Mouse (Mus musculus) limb, embryonic 12.5 days (tissue): ENCODE measurements around the gene Mlip. TPM values are rescaled to one million over a fixed set of nuclear protein-coding genes. Genes with fewer than 3 reads are reported as not detected.

ENCODE experiments used
- ATAC-seq: fragments of 200-750 bp; cut with Nextera tagmentation; 2 replicates; pipeline ENCODE4 v1.8.0; 2017; ENCODE audit warnings: low read depth, moderate TSS enrichment; ENCODE audit not compliant: insufficient number of reproducible peaks, insufficient read depth, low FRiP score, low TSS enrichment
- H3K27ac ChIP-seq: fragments of 300-500 bp; sonication (generic); 2 replicates; pipeline ENCODE4 v1.5.1; 2016; ENCODE audit warnings: mild to moderate bottlenecking, moderate library complexity
- H3K27me3 ChIP-seq: fragments of 300-500 bp; sonication (generic); 2 replicates; pipeline ENCODE4 v1.6.1; 2016; ENCODE audit warnings: mild to moderate bottlenecking, moderate library complexity
- H3K36me3 ChIP-seq: fragments of 300-500 bp; sonication (generic); 2 replicates; pipeline ENCODE4 v1.6.1; 2016; ENCODE audit warnings: mild to moderate bottlenecking, moderate library complexity
- H3K4me1 ChIP-seq: fragments of 300-500 bp; sonication (generic); replicated peaks from 2 replicates; pipeline ENCODE4 v1.6.1; 2016
- H3K4me2 ChIP-seq: fragments of 300-500 bp; sonication (generic); 2 replicates; pipeline ENCODE4 v1.6.1; 2016; ENCODE audit warnings: mild to moderate bottlenecking, moderate library complexity
- H3K4me3 ChIP-seq: fragments of 300-500 bp; sonication (generic); replicated peaks from 2 replicates; pipeline ENCODE4 v1.5.1; 2016; ENCODE audit warnings: mild to moderate bottlenecking
- H3K9ac ChIP-seq: fragments of 300-500 bp; sonication (generic); replicated peaks from 2 replicates; pipeline ENCODE4 v1.6.1; 2016; ENCODE audit warnings: mild to moderate bottlenecking, moderate library complexity
- H3K9me3 ChIP-seq: fragments of 300-500 bp; sonication (generic); 2 replicates; pipeline ENCODE4 v1.6.1; 2016; ENCODE audit warnings: mild to moderate bottlenecking, moderate library complexity
- WGBS: fragments of 180-500 bp; shearing (Covaris S2); methylation state at CpG from one replicate; pipeline ENCODE4 v1.1.7; 2016; 5-methylcytosine and 5-hydroxymethylcytosine counted together
- polyA plus RNA-seq: library from polyadenylated mRNA; unstranded; fragments of >200 nt; fragmentation: Nextera tagmentation; extraction: Ambion mirVana; gene quantifications from 2 replicates; pipeline ENCODE4 v1.2.1, GENCODE M21; 2016

The Mlip gene
- polyA plus RNA-seq, 1 experiment from 2014 or later = 0.38 TPM

DNA sequence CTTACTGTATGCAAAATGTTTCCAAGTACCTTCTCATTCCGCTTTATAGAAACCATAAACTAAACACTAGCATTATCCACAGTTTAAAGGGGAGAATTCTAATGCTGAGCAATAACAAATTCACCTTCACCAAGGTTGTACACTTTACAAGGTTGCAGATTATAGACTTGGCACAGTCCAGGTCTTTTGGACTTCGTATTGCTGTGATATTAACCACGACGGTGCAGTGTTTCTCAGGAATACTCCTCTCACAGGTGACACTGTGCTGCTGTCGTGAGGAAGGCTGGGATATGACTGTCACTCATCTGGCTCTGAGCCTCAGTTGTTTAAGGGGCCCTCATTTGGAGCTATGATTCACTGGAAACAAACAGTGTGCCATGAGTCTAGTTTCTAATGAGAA, 75.5 kb downstream of the Mlip start:
- Histone ChIP-seq H3K4me1 (no peaks in the 10 kb centered on the region), H3K9me3 (no peaks in the 10 kb centered on the region), H3K4me2 (no peak overlapping the region), H3K36me3 (no peaks in the 10 kb centered on the region), H3K27ac (no peak overlapping the region), H3K9ac (no peak overlapping the region), H3K4me3 (no peak overlapping the region), H3K27me3 (no peaks in the 10 kb centered on the region)
- no peak for ATAC-seq
- WGBS = 71% methylated on average over 5 of the region's 5 CpGs

DNA sequence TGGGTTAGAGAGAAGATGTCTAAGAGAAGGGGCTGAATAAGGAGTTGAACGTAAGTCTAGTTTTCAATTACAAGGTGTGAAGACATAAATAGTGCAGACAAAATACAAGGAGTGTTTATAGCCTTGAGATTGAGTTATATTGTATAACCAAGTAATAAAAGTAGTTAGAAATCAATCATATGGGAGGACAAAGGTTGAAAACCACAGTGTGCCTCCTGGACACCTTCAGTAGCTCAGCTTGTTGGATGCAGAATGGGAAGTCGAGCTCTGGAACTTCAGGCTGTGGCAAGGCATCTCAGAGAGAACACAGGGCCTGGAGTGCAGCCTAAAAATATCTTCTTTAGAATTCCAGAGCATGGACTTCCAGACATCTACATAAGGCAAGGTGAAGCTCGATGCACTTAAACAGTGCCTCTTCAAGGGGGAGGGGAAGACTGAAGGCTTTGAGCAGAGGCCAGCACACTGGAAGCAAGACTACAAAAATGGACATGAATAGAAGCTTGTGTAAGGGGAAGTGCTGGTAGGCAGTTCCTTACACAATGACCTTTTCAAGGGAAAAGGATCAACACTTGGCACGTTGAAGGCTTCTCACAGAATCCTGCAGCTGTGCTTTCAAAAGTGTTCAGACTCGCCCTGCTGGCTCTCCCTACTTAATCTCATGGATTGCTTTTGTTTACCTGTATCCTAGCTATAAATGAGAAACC, 76.2 kb downstream of the Mlip start:
- H3K4me2 ChIP-seq = no peak overlapping the region
- no peak overlapping the region for H3K9ac ChIP-seq
- H3K27ac ChIP-seq = no peak overlapping the region
- H3K9me3 ChIP-seq = no peaks in the 10 kb centered on the region
- no peak overlapping the region for H3K4me3 ChIP-seq
- 58% methylated on average over 5 of the region's 5 CpGs for WGBS
- no peaks in the 10 kb centered on the region for H3K27me3 ChIP-seq
- no peaks in the 10 kb centered on the region for H3K4me1 ChIP-seq
- ATAC-seq = no peak
- no peaks in the 10 kb centered on the region for H3K36me3 ChIP-seq

DNA sequence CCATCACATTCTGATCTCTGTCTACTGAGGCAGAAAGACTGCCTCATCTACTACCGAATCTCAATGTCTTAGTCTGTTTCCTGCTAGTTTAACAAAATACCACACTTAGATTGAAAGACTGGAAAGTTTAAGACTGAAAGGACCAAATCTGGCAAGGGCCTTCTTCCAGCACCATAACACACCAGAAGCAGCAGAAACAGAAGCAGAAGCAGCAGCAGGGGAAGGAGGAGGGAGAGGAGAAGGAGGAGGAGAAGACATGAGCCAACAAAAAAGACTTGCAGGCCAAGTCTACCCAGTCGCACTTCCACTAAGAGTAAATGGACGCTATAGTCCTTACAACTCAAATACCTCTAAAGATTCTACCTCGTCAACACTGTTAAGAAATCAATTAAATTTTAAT, 80.0 kb downstream of the Mlip start:
- ATAC-seq = no peak
- Histone ChIP-seq H3K27ac (no peak overlapping the region), H3K4me3 (no peak overlapping the region), H3K4me1 (no peaks in the 10 kb centered on the region), H3K9ac (no peak overlapping the region), H3K9me3 (no peaks in the 10 kb centered on the region), H3K27me3 (no peaks in the 10 kb centered on the region), H3K4me2 (no peak overlapping the region), H3K36me3 (no peaks in the 10 kb centered on the region)
- 88% methylated on average over 4 of the region's 4 CpGs for WGBS

DNA sequence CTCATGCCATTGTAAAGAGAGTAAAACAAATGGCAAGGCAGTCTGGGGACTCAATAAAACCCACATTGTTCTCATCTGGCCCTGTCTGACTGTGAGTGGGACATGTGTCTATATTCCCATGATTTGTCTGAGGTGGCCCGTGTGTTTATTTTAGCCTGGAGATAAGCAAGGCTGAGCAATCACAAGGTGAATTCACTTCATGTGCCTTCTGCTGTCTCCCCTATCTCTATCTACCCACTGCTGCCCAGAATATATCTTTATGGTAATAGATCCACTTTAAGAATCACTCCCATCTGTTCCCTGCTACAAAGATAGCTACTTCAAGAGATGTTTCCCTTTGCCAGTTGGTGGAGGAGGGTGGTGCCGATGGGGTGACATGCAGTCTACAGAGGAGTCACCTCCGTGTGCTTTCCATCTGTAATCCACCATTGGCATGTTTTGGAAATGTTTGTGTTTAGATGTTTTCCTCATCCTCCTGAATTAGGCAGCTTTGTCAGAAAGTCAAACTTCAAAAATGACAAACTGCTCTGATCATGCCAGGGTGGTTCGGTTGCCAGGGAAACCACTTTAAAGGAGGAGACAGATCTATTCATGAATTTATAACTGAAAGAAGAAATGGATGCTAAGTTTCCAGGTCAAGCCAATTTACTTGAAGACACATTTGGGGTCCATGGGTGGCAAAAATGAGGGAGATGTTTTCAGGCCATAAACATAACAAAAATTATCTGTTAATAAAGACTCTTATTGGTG, 87.3 kb downstream of the Mlip start:
- Histone ChIP-seq H3K27ac (no peak overlapping the region), H3K4me1 (no peaks in the 10 kb centered on the region), H3K4me3 (no peak overlapping the region), H3K4me2 (no peak overlapping the region), H3K9ac (no peak overlapping the region), H3K27me3 (no peaks in the 10 kb centered on the region), H3K9me3 (no peaks in the 10 kb centered on the region), H3K36me3 (no peaks in the 10 kb centered on the region)
- ATAC-seq = no peak
- 87% methylated on average over 4 of the region's 4 CpGs for WGBS

DNA sequence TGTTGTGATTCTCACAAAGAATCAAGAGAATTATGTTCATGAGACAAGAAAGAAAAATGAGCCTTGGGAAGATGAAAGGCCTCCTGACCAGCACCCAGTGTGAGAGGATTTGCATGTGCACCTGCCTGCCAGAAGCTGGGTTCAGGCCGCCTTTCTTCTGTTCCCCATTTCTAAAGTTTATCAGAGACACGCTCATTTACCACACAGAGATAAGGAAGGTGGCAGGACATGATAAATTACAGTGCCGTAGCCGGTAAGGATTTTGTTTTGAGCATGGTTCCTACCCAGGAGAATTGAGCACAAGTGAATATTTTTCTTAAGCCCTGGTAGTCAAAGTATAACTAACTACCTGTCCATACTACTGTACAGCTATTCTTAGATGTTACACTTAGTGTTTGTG, 93.7 kb downstream of the Mlip start:
- Histone ChIP-seq H3K27me3 (no peaks in the 10 kb centered on the region), H3K4me3 (no peak overlapping the region), H3K36me3 (no peaks in the 10 kb centered on the region), H3K4me2 (no peak overlapping the region), H3K9me3 (no peaks in the 10 kb centered on the region), H3K27ac (no peak overlapping the region), H3K4me1 (no peaks in the 10 kb centered on the region), H3K9ac (no peak overlapping the region)
- 73% methylated on average over 4 of the region's 4 CpGs for WGBS
- no peak for ATAC-seq

DNA sequence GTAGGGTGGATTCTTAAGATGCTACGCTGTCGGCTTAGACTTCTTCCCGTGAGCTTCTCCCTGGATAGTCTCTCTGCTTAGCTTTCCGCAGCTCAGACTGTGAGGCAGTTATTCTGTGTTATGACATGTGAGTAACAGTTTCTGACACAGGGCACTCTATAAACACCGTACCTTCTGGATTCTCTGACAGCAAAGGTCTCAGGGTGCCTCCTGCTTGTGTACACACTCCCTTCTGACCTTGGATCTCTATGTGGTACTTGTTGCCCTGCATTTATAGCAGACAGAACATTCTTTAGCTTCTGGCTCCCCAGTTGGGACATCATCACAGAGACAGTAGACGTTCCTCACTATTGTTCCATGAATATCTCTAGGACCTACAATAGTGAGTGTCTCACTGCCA, 94.5 kb downstream of the Mlip start:
- ATAC-seq = no peak
- WGBS = 91% methylated on average over 6 of the region's 6 CpGs
- H3K9ac ChIP-seq = no peak overlapping the region
- H3K9me3 ChIP-seq = no peaks in the 10 kb centered on the region
- no peak overlapping the region for H3K27ac ChIP-seq
- no peak overlapping the region for H3K4me3 ChIP-seq
- no peaks in the 10 kb centered on the region for H3K27me3 ChIP-seq
- H3K4me2 ChIP-seq = no peak overlapping the region
- H3K4me1 ChIP-seq = no peaks in the 10 kb centered on the region
- H3K36me3 ChIP-seq = no peaks in the 10 kb centered on the region

DNA sequence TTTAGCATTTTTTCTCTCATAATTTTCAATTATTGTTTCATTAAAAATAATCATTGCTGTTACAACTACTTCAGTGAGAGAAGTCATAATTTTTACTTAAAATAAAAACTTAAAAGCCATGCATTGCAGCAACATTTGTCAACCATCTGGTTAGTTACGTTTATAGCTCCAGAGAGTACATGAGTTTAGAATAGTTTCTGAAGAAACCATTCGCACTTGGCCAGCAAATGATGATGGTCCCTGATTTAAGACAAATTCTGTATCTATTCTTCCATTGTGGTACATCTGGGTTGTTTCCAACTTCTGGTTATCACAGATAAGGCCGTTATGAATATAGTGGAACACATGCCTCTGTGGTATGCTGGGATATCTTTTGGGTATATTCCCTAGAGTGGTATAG, 98.3 kb downstream of the Mlip start:
- H3K4me1 ChIP-seq = no peaks in the 10 kb centered on the region
- H3K4me3 ChIP-seq = no peak overlapping the region
- no peak overlapping the region for H3K4me2 ChIP-seq
- H3K36me3 ChIP-seq = no peaks in the 10 kb centered on the region
- no peaks in the 10 kb centered on the region for H3K9me3 ChIP-seq
- no peaks in the 10 kb centered on the region for H3K27me3 ChIP-seq
- ATAC-seq = no peak
- H3K27ac ChIP-seq = no peak overlapping the region
- H3K9ac ChIP-seq = no peak overlapping the region
- 94% methylated on average over 3 of the region's 3 CpGs for WGBS

DNA sequence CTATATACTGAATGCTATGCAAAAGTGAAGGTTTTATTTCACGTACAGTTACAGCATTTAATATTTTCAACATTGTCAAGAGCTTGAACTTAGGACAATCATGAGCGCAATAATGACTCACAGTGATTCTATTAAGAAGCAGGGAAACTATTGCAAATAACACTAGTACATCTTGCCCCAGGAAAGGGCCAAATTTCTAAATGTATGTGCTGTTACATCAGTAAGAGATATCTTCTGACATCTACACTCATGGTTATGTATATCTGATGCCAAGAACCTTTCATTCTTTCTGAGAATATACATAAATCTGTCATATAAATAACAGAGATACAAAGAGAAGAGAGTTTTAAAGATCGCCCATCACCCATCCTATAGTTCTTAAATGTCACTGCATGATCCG, 100.0 kb downstream of the Mlip start:
- 93% methylated on average over 4 of the region's 4 CpGs for WGBS
- H3K27ac ChIP-seq = no peak overlapping the region
- no peak overlapping the region for H3K9ac ChIP-seq
- ATAC-seq = no peak
- no peak overlapping the region for H3K4me3 ChIP-seq
- no peak overlapping the region for H3K4me2 ChIP-seq
- H3K9me3 ChIP-seq = no peaks in the 10 kb centered on the region
- H3K27me3 ChIP-seq = no peaks in the 10 kb centered on the region
- H3K36me3 ChIP-seq = no peaks in the 10 kb centered on the region
- no peaks in the 10 kb centered on the region for H3K4me1 ChIP-seq

DNA sequence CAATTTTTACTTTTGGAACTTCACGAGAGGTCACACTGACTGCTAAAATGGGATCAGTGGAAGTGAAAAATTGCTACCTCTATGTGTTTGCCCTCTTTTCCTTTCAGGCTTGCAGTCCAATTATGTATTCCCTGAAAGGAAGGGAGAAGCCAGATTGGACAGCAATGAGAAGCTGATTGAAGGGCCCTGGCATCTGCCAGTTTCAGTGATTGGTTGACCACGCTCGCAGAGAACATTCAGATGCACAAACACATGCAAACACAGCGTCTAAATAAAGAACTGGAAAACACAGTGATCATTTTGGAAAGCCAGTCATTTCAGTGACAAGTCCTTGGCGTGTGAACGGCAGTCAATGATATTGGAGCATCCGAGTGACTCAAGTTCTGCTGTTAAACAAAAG, 100.6 kb downstream of the Mlip start:
- Histone ChIP-seq H3K9ac (no peak overlapping the region), H3K36me3 (no peaks in the 10 kb centered on the region), H3K27me3 (no peaks in the 10 kb centered on the region), H3K4me3 (no peak overlapping the region), H3K4me1 (no peaks in the 10 kb centered on the region), H3K9me3 (no peaks in the 10 kb centered on the region), H3K4me2 (no peak overlapping the region), H3K27ac (no peak overlapping the region)
- 90% methylated on average over 7 of the region's 7 CpGs for WGBS
- no peak for ATAC-seq

DNA sequence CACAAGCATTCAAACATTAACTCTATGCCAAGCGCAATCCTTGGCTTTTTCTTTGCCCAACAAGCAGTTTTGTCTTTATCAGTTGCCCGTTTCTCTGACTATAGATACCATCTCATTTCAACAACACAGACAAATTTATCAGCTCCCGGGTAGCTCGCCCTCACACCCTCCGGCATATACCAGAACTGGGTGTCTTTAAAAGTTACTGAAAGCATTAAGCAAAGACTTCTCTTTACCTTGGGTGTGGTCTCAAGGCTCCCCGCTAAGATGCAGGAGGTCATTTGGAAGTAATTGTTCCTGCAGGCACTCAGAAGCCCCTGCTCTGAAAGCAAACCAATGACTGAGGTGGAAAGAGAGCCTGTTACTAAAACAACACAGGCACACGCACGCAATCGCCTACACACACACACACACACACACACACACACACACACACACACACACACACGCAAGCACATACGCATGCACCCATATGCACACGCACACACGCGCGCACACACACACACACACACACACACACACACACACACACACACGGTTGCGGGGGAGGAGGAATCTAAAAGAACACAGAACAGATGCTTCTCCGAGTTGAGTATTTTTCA, 101.2 kb downstream of the Mlip start:
- WGBS = 84% methylated on average over 17 of the region's 18 CpGs
- Histone ChIP-seq H3K36me3 (no peaks in the 10 kb centered on the region), H3K4me2 (no peak overlapping the region), H3K27ac (no peak overlapping the region), H3K9ac (no peak overlapping the region), H3K27me3 (no peaks in the 10 kb centered on the region), H3K4me3 (no peak overlapping the region), H3K9me3 (no peaks in the 10 kb centered on the region), H3K4me1 (no peaks in the 10 kb centered on the region)
- no peak for ATAC-seq

DNA sequence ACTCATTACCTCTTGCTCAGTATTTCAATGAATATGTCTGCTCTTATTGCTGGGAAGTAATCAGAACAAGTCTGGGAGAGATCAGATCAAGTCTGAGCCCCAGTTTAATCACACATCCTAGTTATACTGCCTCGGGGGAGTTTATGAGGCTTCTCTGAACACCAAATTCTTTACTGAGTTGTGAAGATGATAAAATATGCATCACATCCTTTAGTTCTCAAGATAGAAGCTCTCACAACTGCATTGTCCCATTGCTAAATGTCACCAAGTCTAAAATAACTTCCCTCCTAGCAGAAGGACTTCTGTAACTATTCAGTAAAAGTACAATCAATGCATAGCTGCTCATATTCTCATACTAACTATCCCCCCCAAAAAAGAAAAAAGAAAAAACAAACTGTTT, 154.5 kb downstream of the Mlip start:
- no peaks in the 10 kb centered on the region for H3K4me1 ChIP-seq
- H3K4me2 ChIP-seq = no peak overlapping the region
- no peak overlapping the region for H3K9ac ChIP-seq
- H3K27ac ChIP-seq = no peak overlapping the region
- H3K9me3 ChIP-seq = no peaks in the 10 kb centered on the region
- WGBS = 51% methylated on average over 1 of the region's 1 CpGs
- no peak overlapping the region for H3K4me3 ChIP-seq
- no peak for ATAC-seq
- H3K36me3 ChIP-seq = no peaks in the 10 kb centered on the region
- H3K27me3 ChIP-seq = no peaks in the 10 kb centered on the region
